Mouse (Mus musculus) olfactory bulb, adult 2 months (tissue): ENCODE measurements at regions not wholly inside any gene's neighbourhood (a gene's known extent, or its start where the extent isn't known, plus 50 kb on each side); places are given as distances from the start of the nearest gene placed in this dataset.

Experiments
- H3K27ac ChIP-seq: fragments of 200-500 bp; 2 replicates; pipeline ENCODE4 v1.5.1; 2012; ENCODE audit warnings: low read depth, low read length; ENCODE audit not compliant: insufficient read depth
- H3K4me1 ChIP-seq: fragments of 200-500 bp; 2 replicates; pipeline ENCODE4 v1.6.1; 2012; ENCODE audit warnings: low read length; ENCODE audit not compliant: control insufficient read depth, insufficient read depth
- H3K4me3 ChIP-seq: fragments of 200-500 bp; 2 replicates; pipeline ENCODE4 v1.5.1; 2012; ENCODE audit warnings: mild to moderate bottlenecking, low read depth, low read length, moderate library complexity; ENCODE audit not compliant: insufficient read depth
- CTCF ChIP-seq: fragments of 200-500 bp; IDR thresholded peaks from 2 replicates; pipeline ENCODE4 v1.5.1; 2012; ENCODE audit warnings: low read depth, mild to moderate bottlenecking, low read length, moderate library complexity; ENCODE audit not compliant: insufficient read depth
- POLR2A ChIP-seq: fragments of 200-500 bp; IDR thresholded peaks from 2 replicates; pipeline ENCODE4 v1.6.1; 2012; ENCODE audit warnings: mild to moderate bottlenecking, low read depth, low read length, moderate library complexity; ENCODE audit not compliant: insufficient read depth
- WGBS: fragments of 180-500 bp; shearing (Covaris S2); methylation state at CpG from one replicate; pipeline ENCODE4 v1.1.7; 2018; 5-methylcytosine and 5-hydroxymethylcytosine counted together

DNA sequence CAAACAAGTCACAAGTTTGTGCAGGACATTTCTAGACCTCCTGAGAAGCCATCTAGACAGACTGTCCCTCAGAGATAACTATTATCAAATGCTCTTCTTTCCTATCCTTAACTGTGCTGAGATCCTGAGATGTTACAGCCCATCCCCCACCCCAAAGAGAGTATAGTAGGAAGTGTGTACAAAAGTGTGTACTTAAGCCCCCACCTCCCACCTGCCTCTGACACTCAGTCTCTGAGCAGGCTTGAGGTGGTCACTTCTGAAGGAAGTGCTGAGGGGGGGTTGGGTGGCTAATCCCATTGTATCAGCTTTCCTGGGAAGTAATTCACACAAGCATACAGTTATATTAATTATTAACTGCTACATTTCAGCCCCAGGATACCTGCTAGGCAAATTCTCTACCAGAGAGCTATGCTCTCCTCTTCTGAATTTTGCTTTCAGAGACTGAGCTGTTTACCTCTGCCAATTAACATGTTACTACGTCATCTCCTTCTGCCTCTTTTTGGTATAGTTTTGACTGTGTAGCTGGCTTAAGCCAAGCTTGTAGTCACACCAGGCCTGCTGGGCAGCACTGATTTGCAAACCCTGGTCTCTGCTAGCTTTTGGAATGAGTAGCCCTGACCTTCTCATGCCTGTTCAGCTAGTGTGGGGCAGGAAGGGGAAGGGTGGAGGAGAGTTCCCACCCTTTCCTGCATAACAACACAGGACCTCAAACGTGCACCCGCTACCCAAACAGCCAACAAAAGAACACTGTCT, 192.2 kb upstream of the Trib2 start:
- Histone ChIP-seq H3K4me3 (no peak overlapping the region), H3K4me1 (peaks cover 13% of the 10 kb centered on the region), H3K27ac (no peak overlapping the region)
- 75% methylated on average over 3 of the region's 3 CpGs for WGBS
- no peak for TF ChIP-seq POLR2A
- TF ChIP-seq CTCF: no peak

DNA sequence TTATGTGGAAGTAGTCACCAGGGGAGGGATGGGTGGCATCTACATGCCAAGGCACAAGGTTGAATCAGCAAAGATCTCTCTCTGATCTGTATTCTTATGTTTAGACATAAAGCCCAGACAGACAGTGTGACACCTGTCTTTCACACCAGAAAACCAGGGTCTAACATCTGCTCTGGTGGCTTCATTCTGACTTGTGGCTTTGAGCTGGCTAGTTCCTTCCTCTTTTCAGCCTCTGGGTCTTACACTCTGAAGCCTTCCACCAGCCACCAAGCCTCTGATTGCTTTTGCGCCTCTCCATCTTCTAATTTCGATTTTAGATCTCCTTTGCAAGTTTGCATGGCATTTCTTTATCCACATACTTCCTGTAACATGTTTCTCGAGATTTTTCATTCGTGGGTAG, 191.5 kb upstream of the Trib2 start:
- TF ChIP-seq POLR2A (no peak), CTCF (no peak)
- Histone ChIP-seq H3K4me1 (peaks cover 13% of the 10 kb centered on the region), H3K4me3 (no peak overlapping the region), H3K27ac (no peak overlapping the region)
- WGBS: 88% methylated on average over 4 of the region's 4 CpGs

DNA sequence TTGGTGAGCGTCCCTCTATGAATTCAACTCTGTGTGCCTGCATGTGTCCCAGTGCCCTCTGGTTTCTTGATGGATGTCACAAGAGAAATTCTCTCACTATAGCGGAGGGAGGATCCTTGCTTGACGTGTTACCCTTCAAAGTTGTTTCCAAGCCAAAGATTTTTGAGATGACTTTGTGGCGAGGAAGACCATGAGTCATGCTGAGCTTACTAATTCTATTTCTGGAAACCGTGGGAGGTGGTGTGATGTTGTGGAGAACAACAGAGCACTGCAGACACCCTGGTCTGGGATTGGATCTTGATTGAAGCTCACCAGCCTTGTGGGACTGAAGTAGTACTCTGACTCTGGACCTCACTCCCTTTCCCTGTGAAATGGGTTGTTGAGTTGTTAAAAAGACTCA, 190.0 kb upstream of the Trib2 start:
- no peak overlapping the region for H3K4me3 ChIP-seq
- H3K27ac ChIP-seq: no peak overlapping the region
- 64% methylated on average over 5 of the region's 5 CpGs for WGBS
- H3K4me1 ChIP-seq: peaks cover 10% of the 10 kb centered on the region
- TF ChIP-seq CTCF (no peak), POLR2A (no peak)

DNA sequence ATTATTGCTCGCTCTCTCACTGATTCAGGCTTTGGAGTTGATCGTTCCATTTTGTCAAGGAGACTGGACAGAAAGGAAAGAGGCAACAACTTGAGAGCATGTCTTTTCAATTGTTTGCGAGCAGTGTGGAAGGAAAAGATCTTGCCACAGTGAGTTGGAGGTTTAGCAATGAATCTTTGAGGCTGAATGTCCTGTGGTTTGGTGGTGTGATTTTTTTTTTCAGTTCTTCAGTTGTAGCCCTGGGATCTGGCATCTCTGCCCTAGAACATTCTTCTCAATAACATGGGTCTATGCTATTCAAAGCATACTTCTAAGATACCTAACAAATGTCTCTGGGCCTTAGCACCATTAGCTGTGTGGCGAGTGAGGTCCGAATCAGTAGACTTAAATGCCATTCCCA, 189.6 kb upstream of the Trib2 start:
- TF ChIP-seq CTCF (no peak), POLR2A (no peak)
- 94% methylated on average over 5 of the region's 5 CpGs for WGBS
- no peak overlapping the region for H3K27ac ChIP-seq
- H3K4me3 ChIP-seq: no peak overlapping the region
- peaks cover 6% of the 10 kb centered on the region for H3K4me1 ChIP-seq

DNA sequence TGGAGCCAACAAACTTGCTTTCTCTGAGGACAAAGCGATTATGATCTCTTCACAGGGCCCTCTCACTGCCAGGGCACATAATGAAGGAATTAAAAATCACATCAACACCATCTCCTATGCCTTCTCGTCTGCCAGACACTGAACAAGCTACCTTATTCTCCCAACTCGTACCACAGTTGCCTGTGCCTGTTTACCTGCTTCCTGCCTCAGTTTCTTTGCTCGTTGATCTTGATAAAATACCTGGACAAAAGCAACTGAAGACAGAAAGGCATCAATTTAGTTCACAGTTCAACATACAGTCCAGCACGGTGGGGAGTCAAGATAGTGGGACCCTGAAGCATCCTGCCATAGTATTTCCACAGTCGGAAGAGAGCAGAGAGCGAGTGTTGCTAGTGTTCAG, 185.1 kb upstream of the Trib2 start:
- 94% methylated on average over 7 of the region's 7 CpGs for WGBS
- no peak for TF ChIP-seq CTCF
- no peak for TF ChIP-seq POLR2A

DNA sequence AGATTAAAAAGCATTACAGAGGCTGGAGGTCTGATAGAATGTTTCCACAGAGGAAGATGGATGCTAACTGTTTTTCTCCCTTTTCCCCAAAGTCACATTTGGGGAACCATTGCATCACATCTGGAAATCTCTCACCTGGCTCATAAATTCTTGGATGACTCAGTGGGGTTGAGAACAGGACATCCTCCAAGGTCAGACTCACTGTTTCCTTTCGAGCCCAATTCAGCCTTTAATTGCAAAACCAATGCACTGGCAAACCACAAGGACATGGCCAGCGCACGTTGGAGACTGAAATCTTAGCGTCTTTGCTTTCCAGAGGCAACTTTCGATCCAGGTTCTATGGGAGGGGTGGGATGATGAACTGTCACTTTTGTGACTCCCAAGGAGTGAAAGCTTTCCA, 184.5 kb upstream of the Trib2 start:
- Histone ChIP-seq H3K4me3 (no peak overlapping the region), H3K27ac (no peak overlapping the region), H3K4me1 (no peaks in the 10 kb centered on the region)
- TF ChIP-seq POLR2A (no peak), CTCF (no peak)
- 93% methylated on average over 5 of the region's 5 CpGs for WGBS

More for the DNA sequence above, 185.1 kb upstream of the Trib2 start:
- no peaks in the 10 kb centered on the region for H3K4me1 ChIP-seq
- H3K27ac ChIP-seq: no peak overlapping the region
- H3K4me3 ChIP-seq: no peak overlapping the region

DNA sequence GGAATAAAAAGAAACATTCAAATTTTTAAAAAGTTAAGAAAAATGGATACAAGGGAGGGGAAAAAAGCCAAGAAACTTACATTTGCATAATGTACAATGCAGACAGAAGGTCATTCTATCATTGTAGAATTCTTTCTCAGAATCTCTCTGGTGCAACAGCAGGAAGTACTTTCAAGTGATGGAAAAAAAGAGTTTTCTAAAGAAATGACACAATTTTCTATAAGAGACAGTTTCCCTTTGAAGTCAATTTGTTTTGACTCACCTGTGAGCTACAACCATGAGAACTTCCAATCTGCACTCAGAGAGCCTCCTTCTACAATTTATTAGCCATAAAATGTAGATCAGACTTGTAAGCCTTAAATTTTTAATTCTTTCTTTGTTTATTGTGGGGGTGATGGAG, 181.6 kb upstream of the Trib2 start:
- Histone ChIP-seq H3K4me1 (no peaks in the 10 kb centered on the region), H3K27ac (no peak overlapping the region), H3K4me3 (no peak overlapping the region)
- TF ChIP-seq POLR2A (no peak), CTCF (no peak)

DNA sequence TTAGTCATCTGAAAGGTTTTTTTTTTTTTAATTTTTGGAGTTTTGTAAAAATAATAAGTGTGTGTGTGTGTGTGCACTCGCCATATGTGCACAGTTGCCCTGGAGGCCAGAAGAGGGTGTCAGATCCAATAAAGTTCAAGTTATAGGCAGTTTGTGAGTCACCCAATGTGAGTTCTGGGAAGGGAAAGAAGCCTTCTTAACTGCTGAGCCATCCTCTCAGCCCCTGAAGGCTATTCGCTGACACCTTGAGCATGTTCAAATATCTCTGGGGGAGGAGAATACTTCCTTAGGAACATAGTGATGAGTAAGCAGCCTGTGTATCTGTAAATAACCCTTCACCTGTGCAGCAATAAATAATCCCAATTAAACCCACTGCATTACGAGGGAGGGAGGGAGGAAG, 177.1 kb upstream of the Trib2 start:
- Histone ChIP-seq H3K27ac (no peak overlapping the region), H3K4me3 (no peak overlapping the region), H3K4me1 (no peaks in the 10 kb centered on the region)
- 77% methylated on average over 3 of the region's 3 CpGs for WGBS
- no peak for TF ChIP-seq POLR2A
- no peak for TF ChIP-seq CTCF

DNA sequence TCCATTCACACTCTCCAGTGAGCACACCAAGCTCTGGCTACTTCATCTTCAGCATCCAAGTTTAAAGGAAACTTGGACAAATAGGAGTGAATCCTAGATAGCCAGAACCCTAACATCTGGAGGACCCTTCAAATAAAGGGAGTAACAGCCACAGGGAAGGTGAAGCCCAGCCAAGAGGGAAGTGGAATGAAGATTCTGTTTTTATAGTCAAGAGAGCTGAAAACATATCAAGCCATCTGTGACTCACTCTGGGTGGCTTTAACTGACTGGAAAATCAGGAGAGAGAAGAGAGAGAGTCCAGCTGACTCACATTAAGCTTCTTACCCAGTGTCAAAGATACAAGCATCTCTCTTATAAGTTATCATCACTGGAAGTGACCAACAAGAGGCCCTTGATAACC, 169.6 kb upstream of the Trib2 start:
- Histone ChIP-seq H3K27ac (no peak overlapping the region), H3K4me3 (no peak overlapping the region), H3K4me1 (no peaks in the 10 kb centered on the region)
- TF ChIP-seq POLR2A: no peak

DNA sequence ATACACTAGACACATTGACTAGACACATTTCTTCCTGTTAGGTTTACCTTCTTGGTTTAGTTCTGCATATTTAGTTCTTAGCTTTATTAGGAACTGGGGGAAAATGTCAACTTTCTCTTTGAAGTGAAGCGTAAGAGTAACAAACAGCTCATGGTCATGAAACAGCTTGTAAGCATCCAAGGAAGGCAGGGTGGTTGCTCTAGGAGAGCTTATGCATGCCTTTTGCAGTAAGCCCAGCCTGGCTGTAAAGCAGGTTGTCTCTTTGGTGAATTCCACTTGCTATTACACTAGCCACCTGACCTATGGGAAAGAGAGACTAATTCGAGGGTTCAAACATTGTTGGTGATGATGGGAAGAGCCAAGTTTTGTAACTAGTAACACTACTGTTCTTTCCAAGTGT, 168.9 kb upstream of the Trib2 start:
- 87% methylated on average over 2 of the region's 2 CpGs for WGBS

More for the DNA sequence above, 168.9 kb upstream of the Trib2 start:
- TF ChIP-seq CTCF: no peak
- TF ChIP-seq POLR2A: no peak
- Histone ChIP-seq H3K27ac (no peak overlapping the region), H3K4me3 (no peak overlapping the region), H3K4me1 (no peaks in the 10 kb centered on the region)
